Mouse (Mus musculus): ENCODE measurements at regions not wholly inside any gene's neighbourhood (a gene's known extent, or its start where the extent isn't known, plus 50 kb on each side); places are given as distances from the start of the nearest gene placed in this dataset.

- H3K27me3 ChIP-seq (ENCODE audit: control insufficient read depth, insufficient read depth, low read length): no peaks in the 10 kb centered on the region
- TF ChIP-seq POLR2A (IDR thresholded peaks at IDR 0.05; ENCODE audit: control insufficient read depth, low read depth, low read length) (no peak), CTCF (IDR thresholded peaks at IDR 0.05; ENCODE audit: control insufficient read depth, insufficient read depth, insufficient replicate concordance, low read depth, low read length) (no peak)
- no peaks in the 10 kb centered on the region for H3K4me1 ChIP-seq (ENCODE audit: control insufficient read depth, insufficient read depth, low read length)
- H3K27ac ChIP-seq (ENCODE audit: control insufficient read depth, insufficient read depth, low read depth, low read length): no peak overlapping the region
- H3K36me3 ChIP-seq (ENCODE audit: control insufficient read depth, insufficient read depth, low read length): no peaks in the 10 kb centered on the region
- H3K4me3 ChIP-seq (ENCODE audit: control insufficient read depth, low read depth, low read length): no peak overlapping the region
Observed at GRCm38 (mm10) chr16:93338806-93339205, 265.1 kb downstream of the Setd4 start.

GRCm38 (mm10) chr16:93335322-93336111, 268.3 kb downstream of the Setd4 start:
- H3K36me3 ChIP-seq (ENCODE audit: control insufficient read depth, insufficient read depth, low read length): no peaks in the 10 kb centered on the region
- no peaks in the 10 kb centered on the region for H3K27me3 ChIP-seq (ENCODE audit: control insufficient read depth, insufficient read depth, low read length)
- no peak for TF ChIP-seq POLR2A (IDR thresholded peaks at IDR 0.05; ENCODE audit: control insufficient read depth, low read depth, low read length)
- no peak for TF ChIP-seq CTCF (IDR thresholded peaks at IDR 0.05; ENCODE audit: control insufficient read depth, insufficient read depth, insufficient replicate concordance, low read depth, low read length)
- H3K4me3 ChIP-seq (ENCODE audit: control insufficient read depth, low read depth, low read length): no peak overlapping the region
- no peaks in the 10 kb centered on the region for H3K4me1 ChIP-seq (ENCODE audit: control insufficient read depth, insufficient read depth, low read length)
- no peak overlapping the region for H3K27ac ChIP-seq (ENCODE audit: control insufficient read depth, insufficient read depth, low read depth, low read length)

- H3K4me3 ChIP-seq (ENCODE audit: control insufficient read depth, low read depth, low read length): no peak overlapping the region
- H3K27me3 ChIP-seq (ENCODE audit: control insufficient read depth, insufficient read depth, low read length): no peaks in the 10 kb centered on the region
- TF ChIP-seq POLR2A (IDR thresholded peaks at IDR 0.05; ENCODE audit: control insufficient read depth, low read depth, low read length) (no peak), CTCF (IDR thresholded peaks at IDR 0.05; ENCODE audit: control insufficient read depth, insufficient read depth, insufficient replicate concordance, low read depth, low read length) (no peak)
- H3K27ac ChIP-seq (ENCODE audit: control insufficient read depth, insufficient read depth, low read depth, low read length): no peak overlapping the region
- H3K4me1 ChIP-seq (ENCODE audit: control insufficient read depth, insufficient read depth, low read length): no peaks in the 10 kb centered on the region
- H3K36me3 ChIP-seq (ENCODE audit: control insufficient read depth, insufficient read depth, low read length): no peaks in the 10 kb centered on the region
Observed at GRCm38 (mm10) chr16:93333654-93334053, 270.2 kb downstream of the Setd4 start.

GRCm38 (mm10) chr16:93328680-93329395, 275.0 kb downstream of the Setd4 start:
- H3K27ac ChIP-seq (ENCODE audit: control insufficient read depth, insufficient read depth, low read depth, low read length): no peak overlapping the region
- no peak overlapping the region for H3K4me3 ChIP-seq (ENCODE audit: control insufficient read depth, low read depth, low read length)
- H3K27me3 ChIP-seq (ENCODE audit: control insufficient read depth, insufficient read depth, low read length): no peaks in the 10 kb centered on the region
- no peak for TF ChIP-seq POLR2A (IDR thresholded peaks at IDR 0.05; ENCODE audit: control insufficient read depth, low read depth, low read length)
- TF ChIP-seq CTCF (IDR thresholded peaks at IDR 0.05; ENCODE audit: control insufficient read depth, insufficient read depth, insufficient replicate concordance, low read depth, low read length): no peak
- H3K36me3 ChIP-seq (ENCODE audit: control insufficient read depth, insufficient read depth, low read length): no peaks in the 10 kb centered on the region
- H3K4me1 ChIP-seq (ENCODE audit: control insufficient read depth, insufficient read depth, low read length): no peaks in the 10 kb centered on the region

GRCm38 (mm10) chr16:93324911-93325310, 279.0 kb downstream of the Setd4 start:
- Histone ChIP-seq H3K27me3 (ENCODE audit: control insufficient read depth, insufficient read depth, low read length) (no peaks in the 10 kb centered on the region), H3K4me1 (ENCODE audit: control insufficient read depth, insufficient read depth, low read length) (no peaks in the 10 kb centered on the region), H3K36me3 (ENCODE audit: control insufficient read depth, insufficient read depth, low read length) (no peaks in the 10 kb centered on the region), H3K4me3 (ENCODE audit: control insufficient read depth, low read depth, low read length) (no peak overlapping the region), H3K27ac (ENCODE audit: control insufficient read depth, insufficient read depth, low read depth, low read length) (no peak overlapping the region)
- TF ChIP-seq CTCF (IDR thresholded peaks at IDR 0.05; ENCODE audit: control insufficient read depth, insufficient read depth, insufficient replicate concordance, low read depth, low read length) (no peak), POLR2A (IDR thresholded peaks at IDR 0.05; ENCODE audit: control insufficient read depth, low read depth, low read length) (no peak)

- Histone ChIP-seq H3K36me3 (ENCODE audit: control insufficient read depth, insufficient read depth, low read length) (no peaks in the 10 kb centered on the region), H3K4me1 (ENCODE audit: control insufficient read depth, insufficient read depth, low read length) (no peaks in the 10 kb centered on the region), H3K27me3 (ENCODE audit: control insufficient read depth, insufficient read depth, low read length) (no peaks in the 10 kb centered on the region), H3K4me3 (ENCODE audit: control insufficient read depth, low read depth, low read length) (no peak overlapping the region), H3K27ac (ENCODE audit: control insufficient read depth, insufficient read depth, low read depth, low read length) (no peak overlapping the region)
- TF ChIP-seq CTCF (IDR thresholded peaks at IDR 0.05; ENCODE audit: control insufficient read depth, insufficient read depth, insufficient replicate concordance, low read depth, low read length) (no peak), POLR2A (IDR thresholded peaks at IDR 0.05; ENCODE audit: control insufficient read depth, low read depth, low read length) (no peak)
Observed at GRCm38 (mm10) chr16:93323172-93323571, 280.7 kb downstream of the Setd4 start.

- TF ChIP-seq POLR2A (IDR thresholded peaks at IDR 0.05; ENCODE audit: control insufficient read depth, low read depth, low read length) (no peak), CTCF (IDR thresholded peaks at IDR 0.05; ENCODE audit: control insufficient read depth, insufficient read depth, insufficient replicate concordance, low read depth, low read length) (no peak)
- H3K4me1 ChIP-seq (ENCODE audit: control insufficient read depth, insufficient read depth, low read length): no peaks in the 10 kb centered on the region
- no peaks in the 10 kb centered on the region for H3K27me3 ChIP-seq (ENCODE audit: control insufficient read depth, insufficient read depth, low read length)
- no peak overlapping the region for H3K4me3 ChIP-seq (ENCODE audit: control insufficient read depth, low read depth, low read length)
- no peaks in the 10 kb centered on the region for H3K36me3 ChIP-seq (ENCODE audit: control insufficient read depth, insufficient read depth, low read length)
- H3K27ac ChIP-seq (ENCODE audit: control insufficient read depth, insufficient read depth, low read depth, low read length): no peak overlapping the region
Observed at GRCm38 (mm10) chr16:93319581-93319980, 284.3 kb downstream of the Setd4 start.
